Mouse (Mus musculus): ENCODE data around the gene Zfp148. TPM values are rescaled to one million over a fixed set of nuclear protein-coding genes. Genes with fewer than 3 reads are reported as not detected.

Gene Zfp148
- polyA plus RNA-seq, 1 experiment from 2014 or later = 60.9 TPM

- H3K36me3 ChIP-seq = no peaks in the 10 kb centered on the region
- no peak overlapping the region for H3K4me3 ChIP-seq (replicated peaks)
- no peak overlapping the region for H3K27ac ChIP-seq
- no peaks in the 10 kb centered on the region for H3K27me3 ChIP-seq
- 87% methylated on average over 2 of the region's 2 CpGs for WGBS
- peaks cover 15% of the 10 kb centered on the region for H3K4me1 ChIP-seq (replicated peaks)
- no peaks in the 10 kb centered on the region for H3K9me3 ChIP-seq
- H3K9ac ChIP-seq (replicated peaks) = no peak overlapping the region
- ATAC-seq (ENCODE audit: insufficient number of reproducible peaks, insufficient read depth, low FRiP score, low TSS enrichment, low read depth) = no peak
- H3K4me2 ChIP-seq = no peak overlapping the region
Observed at GRCm38 (mm10) chr16:33410151-33410550, 29.5 kb downstream of the Zfp148 start.

- H3K27ac ChIP-seq = no peak overlapping the region
- ATAC-seq (ENCODE audit: insufficient number of reproducible peaks, insufficient read depth, low FRiP score, low TSS enrichment, low read depth) = no peak
- H3K4me3 ChIP-seq (replicated peaks) = no peak overlapping the region
- whole genome bisulfite sequencing = 97% methylated on average over 1 of the region's 1 CpGs
- H3K9me3 ChIP-seq = no peaks in the 10 kb centered on the region
- no peaks in the 10 kb centered on the region for H3K36me3 ChIP-seq
- no peaks in the 10 kb centered on the region for H3K27me3 ChIP-seq
- H3K4me2 ChIP-seq = no peak overlapping the region
- peaks cover 15% of the 10 kb centered on the region for H3K4me1 ChIP-seq (replicated peaks)
- no peak overlapping the region for H3K9ac ChIP-seq (replicated peaks)
Observed at GRCm38 (mm10) chr16:33410605-33411004, 30.0 kb downstream of the Zfp148 start.

GRCm38 (mm10) chr16:33414191-33414590 is 33.6 kb downstream of the Zfp148 start:
- Histone ChIP-seq H3K27ac (no peak overlapping the region), H3K4me2 (no peak overlapping the region)
- 94% methylated on average over 5 of the region's 5 CpGs for WGBS

GRCm38 (mm10) chr16:33415607-33416006 is 35.0 kb downstream of the Zfp148 start:
- Histone ChIP-seq H3K27ac (no peak overlapping the region), H3K9ac (replicated peaks) (no peak overlapping the region), H3K4me1 (replicated peaks) (peaks cover 13% of the 10 kb centered on the region), H3K4me2 (no peak overlapping the region), H3K4me3 (replicated peaks) (no peak overlapping the region), H3K9me3 (no peaks in the 10 kb centered on the region), H3K27me3 (no peaks in the 10 kb centered on the region), H3K36me3 (no peaks in the 10 kb centered on the region)
- ATAC-seq (ENCODE audit: insufficient number of reproducible peaks, insufficient read depth, low FRiP score, low TSS enrichment, low read depth) = no peak
- WGBS = 84% methylated on average over 5 of the region's 5 CpGs

More at GRCm38 (mm10) chr16:33414191-33414590, 33.6 kb downstream of the Zfp148 start:
- ATAC-seq (ENCODE audit: insufficient number of reproducible peaks, insufficient read depth, low FRiP score, low TSS enrichment, low read depth) = no peak
- no peak overlapping the region for H3K9ac ChIP-seq (replicated peaks)
- no peaks in the 10 kb centered on the region for H3K27me3 ChIP-seq
- no peak overlapping the region for H3K4me3 ChIP-seq (replicated peaks)
- H3K36me3 ChIP-seq = no peaks in the 10 kb centered on the region
- no peaks in the 10 kb centered on the region for H3K9me3 ChIP-seq
- peaks cover 20% of the 10 kb centered on the region for H3K4me1 ChIP-seq (replicated peaks)

- H3K4me1 ChIP-seq (replicated peaks) = no peaks in the 10 kb centered on the region
- H3K36me3 ChIP-seq = peaks cover 54% of the 10 kb centered on the region
- no peak overlapping the region for H3K4me2 ChIP-seq
Observed at GRCm38 (mm10) chr16:33428327-33428726, 47.7 kb downstream of the Zfp148 start.

GRCm38 (mm10) chr16:33431660-33432059 is 51.0 kb downstream of the Zfp148 start:
- H3K36me3 ChIP-seq = peaks cover 53% of the 10 kb centered on the region
- no peaks in the 10 kb centered on the region for H3K27me3 ChIP-seq
- H3K4me1 ChIP-seq (replicated peaks) = no peaks in the 10 kb centered on the region
- no peak overlapping the region for H3K9ac ChIP-seq (replicated peaks)
- no peak for ATAC-seq (ENCODE audit: insufficient number of reproducible peaks, insufficient read depth, low FRiP score, low TSS enrichment, low read depth)
- no peak overlapping the region for H3K4me2 ChIP-seq
- H3K4me3 ChIP-seq (replicated peaks) = no peak overlapping the region
- no peaks in the 10 kb centered on the region for H3K9me3 ChIP-seq
- 87% methylated on average over 2 of the region's 2 CpGs for WGBS
- H3K27ac ChIP-seq = no peak overlapping the region

More at GRCm38 (mm10) chr16:33428327-33428726, 47.7 kb downstream of the Zfp148 start:
- H3K4me3 ChIP-seq (replicated peaks) = no peak overlapping the region
- ATAC-seq (ENCODE audit: insufficient number of reproducible peaks, insufficient read depth, low FRiP score, low TSS enrichment, low read depth) = no peak
- H3K27me3 ChIP-seq = no peaks in the 10 kb centered on the region
- no peaks in the 10 kb centered on the region for H3K9me3 ChIP-seq
- WGBS = 93% methylated on average over 3 of the region's 3 CpGs
- H3K9ac ChIP-seq (replicated peaks) = no peak overlapping the region
- no peak overlapping the region for H3K27ac ChIP-seq

GRCm38 (mm10) chr16:33441065-33441464 is 60.4 kb downstream of the Zfp148 start:
- peaks cover 22% of the 10 kb centered on the region for H3K36me3 ChIP-seq

GRCm38 (mm10) chr16:33446830-33447229 is 66.2 kb downstream of the Zfp148 start:
- H3K27me3 ChIP-seq = no peaks in the 10 kb centered on the region
- H3K36me3 ChIP-seq = peaks cover 16% of the 10 kb centered on the region
- no peaks in the 10 kb centered on the region for H3K9me3 ChIP-seq
- no peak for ATAC-seq (ENCODE audit: insufficient number of reproducible peaks, insufficient read depth, low FRiP score, low TSS enrichment, low read depth)
- no peak overlapping the region for H3K9ac ChIP-seq (replicated peaks)
- WGBS = 69% methylated on average over 5 of the region's 5 CpGs
- no peak overlapping the region for H3K27ac ChIP-seq
- H3K4me1 ChIP-seq (replicated peaks) = no peaks in the 10 kb centered on the region
- H3K4me3 ChIP-seq (replicated peaks) = no peak overlapping the region
- no peak overlapping the region for H3K4me2 ChIP-seq

More at GRCm38 (mm10) chr16:33441065-33441464, 60.4 kb downstream of the Zfp148 start:
- Histone ChIP-seq H3K9ac (replicated peaks) (no peak overlapping the region), H3K4me3 (replicated peaks) (no peak overlapping the region), H3K27me3 (no peaks in the 10 kb centered on the region), H3K4me2 (no peak overlapping the region), H3K4me1 (replicated peaks) (no peaks in the 10 kb centered on the region), H3K9me3 (no peaks in the 10 kb centered on the region), H3K27ac (no peak overlapping the region)
- ATAC-seq (ENCODE audit: insufficient number of reproducible peaks, insufficient read depth, low FRiP score, low TSS enrichment, low read depth) = no peak
- WGBS = 95% methylated on average over 6 of the region's 6 CpGs

- no peak overlapping the region for H3K4me2 ChIP-seq
- H3K4me3 ChIP-seq (replicated peaks) = no peak overlapping the region
- ATAC-seq (ENCODE audit: insufficient number of reproducible peaks, insufficient read depth, low FRiP score, low TSS enrichment, low read depth) = no peak
- no peaks in the 10 kb centered on the region for H3K9me3 ChIP-seq
- no peak overlapping the region for H3K9ac ChIP-seq (replicated peaks)
- WGBS = 91% methylated on average over 2 of the region's 2 CpGs
- peaks cover 36% of the 10 kb centered on the region for H3K36me3 ChIP-seq
- no peak overlapping the region for H3K27ac ChIP-seq
- H3K4me1 ChIP-seq (replicated peaks) = peaks cover 7% of the 10 kb centered on the region
- no peaks in the 10 kb centered on the region for H3K27me3 ChIP-seq
Observed at GRCm38 (mm10) chr16:33453826-33454225, 73.2 kb downstream of the Zfp148 start.

GRCm38 (mm10) chr16:33454306-33454705 is 73.7 kb downstream of the Zfp148 start:
- Histone ChIP-seq H3K9ac (replicated peaks) (no peak overlapping the region), H3K4me2 (no peak overlapping the region), H3K36me3 (peaks cover 36% of the 10 kb centered on the region), H3K27ac (no peak overlapping the region), H3K4me1 (replicated peaks) (peaks cover 7% of the 10 kb centered on the region), H3K9me3 (peaks cover 2% of the 10 kb centered on the region; the same call in 1 of the 2 replicates), H3K27me3 (no peaks in the 10 kb centered on the region), H3K4me3 (replicated peaks) (no peak overlapping the region)
- 68% methylated on average over 2 of the region's 2 CpGs for WGBS
- ATAC-seq (ENCODE audit: insufficient number of reproducible peaks, insufficient read depth, low FRiP score, low TSS enrichment, low read depth) = no peak

- peaks cover 6% of the 10 kb centered on the region; the same call in 1 of the 2 replicates for H3K9me3 ChIP-seq
- 76% methylated on average over 6 of the region's 6 CpGs for WGBS
- no peaks in the 10 kb centered on the region for H3K27me3 ChIP-seq
- no peak overlapping the region for H3K4me3 ChIP-seq (replicated peaks)
- H3K36me3 ChIP-seq = peaks cover 43% of the 10 kb centered on the region
- no peak for ATAC-seq (ENCODE audit: insufficient number of reproducible peaks, insufficient read depth, low FRiP score, low TSS enrichment, low read depth)
- H3K27ac ChIP-seq = no peak overlapping the region
- no peak overlapping the region for H3K9ac ChIP-seq (replicated peaks)
- H3K4me2 ChIP-seq = no peak overlapping the region
- H3K4me1 ChIP-seq (replicated peaks) = peaks cover 7% of the 10 kb centered on the region
Observed at GRCm38 (mm10) chr16:33455263-33455910, 74.8 kb downstream of the Zfp148 start.

- H3K27ac ChIP-seq = no peak overlapping the region
- H3K4me3 ChIP-seq (replicated peaks) = no peak overlapping the region
- H3K4me2 ChIP-seq = no peak overlapping the region
- no peaks in the 10 kb centered on the region for H3K27me3 ChIP-seq
- peaks cover 7% of the 10 kb centered on the region for H3K4me1 ChIP-seq (replicated peaks)
- 89% methylated on average over 1 of the region's 1 CpGs for WGBS
- ATAC-seq (ENCODE audit: insufficient number of reproducible peaks, insufficient read depth, low FRiP score, low TSS enrichment, low read depth) = no peak
- H3K9ac ChIP-seq (replicated peaks) = no peak overlapping the region
- H3K9me3 ChIP-seq = peaks cover 6% of the 10 kb centered on the region; the same call in 1 of the 2 replicates
- H3K36me3 ChIP-seq = peaks cover 47% of the 10 kb centered on the region
Observed at GRCm38 (mm10) chr16:33459101-33459500, 78.5 kb downstream of the Zfp148 start.

Measured in limb, embryonic 12.5 days (tissue).